Mouse (Mus musculus): ENCODE data around the gene Olfr507. TPM values are rescaled to one million over a fixed set of nuclear protein-coding genes. Genes with fewer than 3 reads are reported as not detected.

Olfr507 gene
- not detected for polyA plus RNA-seq (2015; fragmentation: Illumina TruSeq; extraction: RNeasy Lipid Tissue Mini Kit (QIAGEN cat#74804); ENCODE audit: insufficient read depth, low replicate concordance)

GRCm38 (mm10) chr7:108621514-108621913 is at the start of gene Olfr507:
TSS of gene Olfr507 (plus strand) at chr7:108621814.

DNA sequence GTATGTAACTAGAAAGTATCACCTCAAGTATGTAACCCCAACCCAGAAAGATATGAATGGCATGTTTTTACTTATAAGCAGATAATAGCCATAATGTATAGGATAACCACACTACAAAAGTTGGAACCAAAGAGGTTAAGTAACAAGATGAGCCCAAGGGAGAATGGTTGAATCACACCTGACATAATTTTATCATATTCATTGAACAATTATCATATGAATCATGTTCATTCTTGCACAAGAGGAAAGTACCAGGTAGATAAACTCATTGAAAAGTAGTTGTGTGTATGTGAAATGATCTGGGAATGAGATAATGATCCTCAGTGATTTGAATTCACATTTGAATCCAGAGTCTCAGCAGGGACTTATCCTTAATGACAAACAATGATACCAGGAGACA is 11.1 kb upstream of the Olfr507 start, which contains the start of gene Olfr506:
TSS of gene Olfr506 (plus strand) at position 301 of the 400 bp plus-strand sequence.

GRCm38 (mm10) chr7:108629694-108630093 is 8.1 kb downstream of the Olfr507 start, which contains the start of gene Olfr508:
TSS of gene Olfr508 (plus strand) at chr7:108629994.

GRCm38 (mm10) chr7:108651806-108652205 is 30.2 kb downstream of the Olfr507 start, which contains the start of gene Olfr509:
TSS of gene Olfr509 (minus strand) at chr7:108651906.

DNA sequence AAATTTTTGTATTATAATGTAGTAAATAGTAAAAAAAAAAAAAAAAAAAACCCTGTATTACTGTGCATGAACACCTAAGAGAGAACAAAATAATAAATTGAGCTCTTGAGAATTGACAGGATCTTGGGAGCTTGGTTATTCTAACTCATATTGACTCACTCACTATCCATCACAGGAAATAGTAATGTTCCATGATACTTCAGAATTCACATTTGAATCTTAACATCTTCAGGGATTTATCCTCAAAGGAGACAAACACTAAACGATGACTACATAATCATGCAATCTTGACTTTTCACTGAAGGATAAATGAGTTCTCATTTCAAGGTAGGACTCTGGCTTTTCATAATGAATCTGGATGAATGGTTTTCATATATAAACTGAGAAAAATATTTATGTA is 44.5 kb downstream of the Olfr507 start, which contains the start of gene Olfr510:
TSS of gene Olfr510 (plus strand) at position 301 of the 400 bp plus-strand sequence.

Other genes with a start within 250 kb of the Olfr507 start
- not detected for gene Olfr495, start 228.6 kb upstream of the Olfr507 start, polyA plus RNA-seq (2015; fragmentation: Illumina TruSeq; extraction: RNeasy Lipid Tissue Mini Kit (QIAGEN cat#74804); ENCODE audit: insufficient read depth, low replicate concordance)
- not detected for gene Olfr497, start 201.4 kb upstream of the Olfr507 start, polyA plus RNA-seq (2015; fragmentation: Illumina TruSeq; extraction: RNeasy Lipid Tissue Mini Kit (QIAGEN cat#74804); ENCODE audit: insufficient read depth, low replicate concordance)
- gene Olfr498, start 156.5 kb upstream of the Olfr507 start, polyA plus RNA-seq (2015; fragmentation: Illumina TruSeq; extraction: RNeasy Lipid Tissue Mini Kit (QIAGEN cat#74804); ENCODE audit: insufficient read depth, low replicate concordance), result not detected
- gene Olfr502, start 96.7 kb upstream of the Olfr507 start, polyA plus RNA-seq (2015; fragmentation: Illumina TruSeq; extraction: RNeasy Lipid Tissue Mini Kit (QIAGEN cat#74804); ENCODE audit: insufficient read depth, low replicate concordance), result not detected
- not detected for gene Olfr503, start 77.3 kb upstream of the Olfr507 start, polyA plus RNA-seq (2015; fragmentation: Illumina TruSeq; extraction: RNeasy Lipid Tissue Mini Kit (QIAGEN cat#74804); ENCODE audit: insufficient read depth, low replicate concordance)
- not detected for gene Olfr504, start 56.0 kb upstream of the Olfr507 start, polyA plus RNA-seq (2015; fragmentation: Illumina TruSeq; extraction: RNeasy Lipid Tissue Mini Kit (QIAGEN cat#74804); ENCODE audit: insufficient read depth, low replicate concordance)
- not detected for gene Olfr506, start 11.0 kb upstream of the Olfr507 start, polyA plus RNA-seq (2015; fragmentation: Illumina TruSeq; extraction: RNeasy Lipid Tissue Mini Kit (QIAGEN cat#74804); ENCODE audit: insufficient read depth, low replicate concordance)
- not detected for gene Olfr508, start 8.2 kb downstream of the Olfr507 start, polyA plus RNA-seq (2015; fragmentation: Illumina TruSeq; extraction: RNeasy Lipid Tissue Mini Kit (QIAGEN cat#74804); ENCODE audit: insufficient read depth, low replicate concordance)
- not detected for gene Olfr509, start 30.1 kb downstream of the Olfr507 start, polyA plus RNA-seq (2015; fragmentation: Illumina TruSeq; extraction: RNeasy Lipid Tissue Mini Kit (QIAGEN cat#74804); ENCODE audit: insufficient read depth, low replicate concordance)
- not detected for gene Olfr510, start 44.6 kb downstream of the Olfr507 start, polyA plus RNA-seq (2015; fragmentation: Illumina TruSeq; extraction: RNeasy Lipid Tissue Mini Kit (QIAGEN cat#74804); ENCODE audit: insufficient read depth, low replicate concordance)
- gene Olfr512, start 91.5 kb downstream of the Olfr507 start, polyA plus RNA-seq (2015; fragmentation: Illumina TruSeq; extraction: RNeasy Lipid Tissue Mini Kit (QIAGEN cat#74804); ENCODE audit: insufficient read depth, low replicate concordance), result not detected
- gene Olfr513, start 129.2 kb downstream of the Olfr507 start, polyA plus RNA-seq (2015; fragmentation: Illumina TruSeq; extraction: RNeasy Lipid Tissue Mini Kit (QIAGEN cat#74804); ENCODE audit: insufficient read depth, low replicate concordance), result not detected
- gene Olfr514, start 204.2 kb downstream of the Olfr507 start, polyA plus RNA-seq (2015; fragmentation: Illumina TruSeq; extraction: RNeasy Lipid Tissue Mini Kit (QIAGEN cat#74804); ENCODE audit: insufficient read depth, low replicate concordance), result not detected
- not detected for gene Olfr516, start 228.7 kb downstream of the Olfr507 start, polyA plus RNA-seq (2015; fragmentation: Illumina TruSeq; extraction: RNeasy Lipid Tissue Mini Kit (QIAGEN cat#74804); ENCODE audit: insufficient read depth, low replicate concordance)